Mouse (Mus musculus): ENCODE data around the gene Pold1.
A peak's percentile ranks its signal among the peaks of the same experiment; 100 is the strongest.

- TF ChIP-seq CTCF (IDR thresholded peaks at IDR 0.05; ENCODE audit: extremely low read depth, insufficient read depth, low read length): peak; percentile 73
- TF ChIP-seq POLR2A (IDR thresholded peaks at IDR 0.05; ENCODE audit: extremely low read depth, insufficient read depth, low read length): peak; percentile 55; the same call in 1 of the 2 replicates
Observed at GRCm38 (mm10) chr7:44527483-44528398, 20.9 kb downstream of the Pold1 start.

Data from cortical plate, adult 2 months (tissue).